Mouse (Mus musculus): ENCODE results near the gene Cdh18.
"Not testable (repeated sequence)": the region's sequence is repeated elsewhere in the genome, so short reads cannot be mapped to it uniquely, and the experiment has no call there.

The Cdh18 gene

DNA sequence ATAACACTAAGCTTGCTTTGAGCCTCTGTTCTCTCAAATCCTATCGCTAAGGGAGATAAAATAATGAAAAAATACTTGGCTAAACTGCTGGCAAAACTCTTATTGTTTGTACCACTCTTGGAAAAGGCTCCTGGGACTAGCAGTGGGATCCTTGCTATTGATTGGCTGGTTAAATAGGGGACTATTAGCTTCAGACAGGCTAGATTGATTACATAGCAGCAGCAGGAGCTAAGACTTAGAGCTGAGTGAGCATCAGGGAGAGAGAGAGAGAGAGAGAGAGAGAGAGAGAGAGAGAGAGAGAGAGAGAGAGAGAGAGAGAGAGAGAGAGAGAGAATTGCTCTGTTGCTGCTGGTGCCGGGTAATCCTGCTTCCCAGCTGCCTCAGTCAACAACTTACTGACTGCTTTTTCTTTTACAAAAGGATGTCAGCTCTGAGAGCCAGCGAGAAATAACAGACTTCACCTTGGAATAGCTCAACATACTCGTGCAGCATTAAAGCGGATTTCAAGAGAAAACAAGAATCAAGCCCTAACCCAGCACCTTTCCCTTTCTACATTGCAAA is at the start of gene Cdh18:
Gene Cdh18, plus strand, starts transcription at position 312 of the 561 bp plus-strand sequence.
- in situ Hi-C loops (cut with MboI, MseI) = no loop called here

DNA sequence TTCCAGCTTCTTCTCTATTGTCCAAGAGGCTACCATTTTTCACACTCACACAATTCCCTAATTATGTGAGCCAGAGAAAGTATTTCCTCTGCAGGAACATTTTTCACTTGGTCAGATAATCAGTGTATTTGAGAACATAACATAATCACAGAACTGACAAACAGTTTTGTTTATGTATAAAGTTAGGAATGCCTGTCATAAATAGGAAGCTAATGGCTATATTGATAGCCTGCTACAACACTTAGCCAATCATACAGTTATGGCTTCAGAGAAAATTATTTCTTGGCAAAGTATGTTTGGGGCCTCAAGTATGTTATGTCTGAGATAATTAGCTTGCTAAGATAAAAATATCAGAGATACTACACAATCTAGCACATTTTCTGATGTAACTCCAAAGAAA is 37.6 kb upstream of the Cdh18 start:
- in situ Hi-C loops (cut with MboI, MseI) = no loop called here

DNA sequence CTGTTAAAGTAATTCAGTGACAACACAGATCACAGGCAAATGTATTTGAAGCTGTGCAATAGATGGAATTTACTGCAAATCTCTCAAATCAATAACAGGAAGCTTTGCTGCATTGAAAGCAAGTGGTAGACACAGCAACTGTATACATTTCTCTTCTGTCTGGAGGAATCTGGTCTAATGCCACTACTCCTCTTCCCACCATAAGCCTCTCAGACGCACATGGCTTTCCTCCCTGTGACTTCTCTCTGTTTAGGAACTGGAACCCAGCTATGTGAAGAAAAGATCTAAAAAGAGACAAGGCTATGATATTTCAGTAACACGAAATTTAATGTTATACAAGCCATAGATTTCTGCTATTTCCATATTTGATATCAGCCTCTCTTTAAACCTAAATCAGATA is 13.0 kb upstream of the Cdh18 start:
- in situ Hi-C loops (cut with MboI, MseI) = no loop called here

DNA sequence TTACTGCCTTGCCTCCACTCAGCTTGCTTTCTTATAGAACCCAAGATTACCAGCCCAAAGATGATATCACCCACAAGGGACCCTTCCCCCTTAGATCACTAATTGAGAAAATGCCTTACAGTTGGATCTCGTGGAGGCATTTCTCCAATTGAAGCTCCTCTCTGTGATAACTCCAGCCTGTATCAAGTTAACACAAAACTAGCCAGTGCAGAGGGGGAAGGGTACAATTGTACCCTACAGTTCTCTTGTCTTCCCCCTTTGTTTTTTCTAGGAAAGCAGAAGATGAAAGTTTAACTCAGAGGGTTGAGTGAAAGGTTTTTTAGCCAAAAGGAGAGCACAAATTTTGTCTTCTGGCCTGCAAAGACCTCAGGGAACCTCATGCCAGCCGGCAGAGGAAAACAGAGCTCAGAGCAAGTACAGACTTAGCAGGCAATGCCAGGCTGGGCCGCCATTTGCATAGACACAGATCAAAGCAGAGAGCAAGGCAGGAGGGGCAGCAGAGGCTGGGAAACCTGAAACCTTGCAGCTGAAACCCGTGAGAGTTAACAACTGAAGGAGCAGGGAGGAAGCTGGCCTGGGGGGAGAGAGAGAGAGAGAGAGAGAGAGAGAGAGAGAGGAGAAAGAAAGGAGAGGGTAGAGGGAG is 29.3 kb downstream of the Cdh18 start:
- in situ Hi-C loops (cut with MboI, MseI) = no loop called here

DNA sequence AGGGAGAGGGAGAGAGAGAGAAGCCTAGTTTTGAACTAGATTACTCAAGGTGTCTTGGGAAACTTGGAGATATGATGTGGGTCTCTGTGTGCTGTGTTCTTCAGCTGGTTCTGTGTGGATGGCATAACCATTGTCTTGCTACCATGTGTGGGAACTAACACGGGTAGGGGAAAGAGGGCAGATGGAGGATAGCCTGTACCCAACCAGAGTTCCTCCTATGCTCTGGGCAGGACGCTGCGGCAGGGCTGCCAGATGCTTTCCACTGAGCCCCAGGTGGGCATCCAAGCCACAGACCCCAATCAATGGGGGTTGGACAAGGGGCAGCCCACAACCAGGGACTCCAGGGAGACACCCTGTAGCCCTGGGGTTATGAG is 29.8 kb downstream of the Cdh18 start:
- in situ Hi-C loops (cut with MboI, MseI) = no loop called here

DNA sequence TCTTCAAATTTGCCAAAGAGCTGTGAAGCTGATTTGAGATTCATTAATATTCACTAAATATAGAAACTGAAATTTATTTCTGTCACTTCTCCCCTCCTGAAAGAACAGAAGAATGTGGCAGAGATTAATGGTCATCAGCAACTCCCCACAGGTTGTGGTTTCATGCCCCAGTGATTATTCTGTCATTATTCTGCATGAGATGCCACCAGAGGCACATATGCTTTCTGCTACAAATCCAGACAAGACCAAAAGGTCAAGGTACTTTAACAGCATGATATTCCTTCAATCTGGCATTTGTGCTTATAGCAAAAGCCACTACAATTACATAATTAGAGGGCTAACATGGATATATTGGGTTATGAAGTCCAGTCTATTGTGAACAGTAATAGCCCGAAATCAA is 35.8 kb downstream of the Cdh18 start:
- in situ Hi-C loops (cut with MboI, MseI) = no loop called here

DNA sequence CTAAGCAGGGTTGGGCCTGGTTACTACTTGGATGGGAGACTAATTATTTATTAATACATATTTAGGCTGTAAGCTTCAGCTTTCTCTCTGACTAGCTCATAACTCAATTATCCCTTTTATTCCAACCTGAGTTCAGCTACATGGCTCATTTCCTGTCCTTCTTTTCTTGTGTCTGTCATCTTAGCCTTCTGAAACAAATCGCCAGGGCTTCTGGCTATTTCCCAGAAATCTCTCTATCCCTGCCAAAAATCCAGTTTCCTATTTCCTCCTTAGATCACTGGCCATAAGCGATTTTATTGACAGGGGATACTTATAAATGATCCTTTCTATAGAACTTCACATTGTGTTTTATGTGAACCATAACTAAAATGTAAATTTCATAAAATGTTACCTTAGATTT is 167.6 kb downstream of the Cdh18 start:
- in situ Hi-C loops (cut with MboI, MseI) = no loop called here

DNA sequence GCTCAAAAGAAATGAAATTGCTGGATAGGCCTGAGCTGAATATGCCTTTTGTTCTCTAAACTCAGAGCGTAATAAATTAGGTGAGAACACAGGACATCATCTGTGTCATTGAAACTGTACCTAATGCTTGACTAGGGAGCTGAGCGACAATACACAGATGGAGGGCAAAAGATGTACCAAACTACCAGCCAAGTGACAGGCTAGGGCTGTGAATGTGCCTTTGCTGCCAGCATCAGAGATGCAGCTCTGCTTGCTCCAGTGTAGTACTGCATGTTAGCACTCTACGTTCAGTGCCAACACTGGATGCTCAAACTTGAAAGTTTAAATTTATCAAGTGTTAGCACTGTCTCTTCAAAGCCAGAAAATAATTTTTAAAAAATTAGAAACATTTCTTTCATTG is 168.9 kb downstream of the Cdh18 start:
- in situ Hi-C loops (cut with MboI, MseI) = no loop called here

DNA sequence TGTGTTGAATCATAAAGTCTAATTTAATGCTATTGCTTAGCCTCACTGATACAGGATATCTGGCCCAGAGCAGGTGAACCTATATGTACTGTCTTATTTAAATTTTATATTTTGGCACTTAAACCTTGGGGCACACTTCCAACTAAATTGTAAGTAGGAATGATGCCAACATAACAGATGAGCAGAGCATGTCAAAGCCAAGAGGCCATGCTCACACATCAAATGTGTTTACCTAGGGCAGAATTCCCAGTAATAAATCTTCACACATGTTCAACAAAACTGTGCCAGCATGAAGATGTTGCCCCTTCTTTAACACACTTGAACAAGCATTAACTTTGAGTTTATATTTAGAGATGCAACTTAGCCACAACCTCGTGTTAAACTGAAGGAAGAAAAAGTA is 177.8 kb downstream of the Cdh18 start:
- in situ Hi-C loops (cut with MboI, MseI) = no loop called here

DNA sequence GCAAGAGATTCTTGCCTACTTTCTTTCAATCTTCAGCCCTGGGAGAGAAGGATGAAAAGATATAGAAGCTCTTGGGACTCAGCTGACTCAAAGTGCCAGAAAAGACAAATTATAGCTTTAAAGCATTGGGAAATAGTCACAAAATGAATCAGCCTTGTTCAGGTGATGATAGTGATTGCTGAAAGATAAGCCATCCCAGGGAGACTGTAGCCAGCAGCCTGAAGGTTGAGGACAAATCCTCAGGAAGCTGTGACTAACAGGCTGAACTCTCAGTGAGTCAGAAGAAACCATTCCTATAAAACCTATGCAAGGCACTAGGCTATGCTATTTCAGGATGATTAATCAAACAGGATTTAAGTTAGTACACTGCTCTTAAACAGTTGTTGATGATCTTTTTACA is 184.2 kb downstream of the Cdh18 start:
- in situ Hi-C loops (cut with MboI, MseI) = no loop called here

DNA sequence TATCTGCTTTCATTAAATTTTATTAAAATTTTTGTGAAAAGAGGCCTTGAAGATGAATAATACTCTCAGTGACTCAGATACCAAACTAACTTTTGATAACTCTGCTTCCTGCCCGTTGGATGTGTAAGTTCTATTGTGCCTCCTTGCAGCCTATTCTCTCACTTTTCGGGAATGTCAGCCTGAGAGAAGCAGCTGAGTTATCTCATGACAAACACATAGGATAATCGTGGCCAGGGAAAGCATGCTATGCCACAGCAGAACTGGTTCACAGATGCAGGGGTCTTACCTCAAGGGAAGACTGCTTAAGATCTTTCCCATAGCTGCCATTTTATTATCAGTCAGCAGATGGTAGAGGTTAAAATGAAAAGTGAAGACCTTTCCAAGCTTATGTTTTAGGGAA is 187.3 kb downstream of the Cdh18 start:
- in situ Hi-C loops (cut with MboI, MseI) = no loop called here

DNA sequence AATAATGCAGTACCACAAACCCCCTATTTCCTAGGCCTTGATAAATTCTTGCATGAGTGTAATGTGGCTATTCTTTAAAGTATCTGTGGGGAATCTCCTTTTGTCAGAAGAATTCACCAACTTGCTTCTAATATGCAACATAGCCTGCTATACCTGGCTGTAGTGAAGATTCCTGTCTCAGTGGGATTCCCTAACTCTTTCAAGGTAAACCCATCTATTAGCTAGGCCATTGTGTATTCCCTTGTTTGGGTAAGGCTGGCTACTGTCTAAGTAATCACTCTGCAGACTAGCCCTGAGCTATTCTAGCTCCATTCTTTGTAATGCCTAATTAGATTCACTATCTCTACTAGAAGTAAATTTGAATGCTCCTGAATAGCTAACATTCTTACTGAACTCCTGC is 212.4 kb downstream of the Cdh18 start:
- in situ Hi-C loops (cut with MboI, MseI) = not testable (repeated sequence)

DNA sequence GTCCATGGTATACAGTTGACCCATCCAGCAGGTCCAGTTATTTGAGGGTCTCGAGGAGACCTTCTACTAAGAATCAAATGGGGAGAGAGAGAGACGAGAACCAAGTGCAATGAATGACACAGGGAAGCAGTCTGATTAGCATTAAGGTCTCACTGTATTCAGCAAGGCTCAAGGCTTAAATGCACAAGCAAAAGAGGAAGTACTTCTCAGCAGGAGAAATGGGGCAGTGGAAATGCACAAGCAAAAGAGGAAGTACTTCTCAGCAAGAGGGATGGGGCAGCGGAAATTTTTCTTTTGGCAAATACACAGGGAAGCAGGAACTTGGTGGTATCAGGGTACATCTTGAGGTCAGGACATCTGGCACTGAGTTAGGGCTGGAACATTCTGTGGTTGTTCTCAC is 217.8 kb downstream of the Cdh18 start:
- in situ Hi-C loops (cut with MboI, MseI) = not testable (repeated sequence)

DNA sequence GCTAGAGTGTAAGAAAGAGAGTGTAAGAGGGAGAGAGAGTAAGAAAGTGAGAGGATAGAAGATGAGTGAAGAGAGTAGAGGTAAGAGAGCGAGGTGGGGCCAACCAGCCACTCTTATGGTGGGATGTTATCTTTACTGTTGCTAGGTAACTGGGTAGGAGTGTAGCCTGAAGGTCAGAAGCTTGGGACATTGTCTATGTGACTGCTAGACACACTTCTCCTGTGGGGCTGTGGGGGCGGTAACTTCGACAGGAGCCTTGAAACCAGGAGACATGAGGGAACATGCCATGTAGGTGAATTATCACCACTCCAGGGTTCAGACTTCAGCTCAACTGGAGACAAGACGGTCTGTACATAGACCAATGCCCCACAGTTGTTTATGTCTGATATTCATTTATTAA is 227.5 kb downstream of the Cdh18 start:
- in situ Hi-C loops (cut with MboI, MseI) = no loop called here

DNA sequence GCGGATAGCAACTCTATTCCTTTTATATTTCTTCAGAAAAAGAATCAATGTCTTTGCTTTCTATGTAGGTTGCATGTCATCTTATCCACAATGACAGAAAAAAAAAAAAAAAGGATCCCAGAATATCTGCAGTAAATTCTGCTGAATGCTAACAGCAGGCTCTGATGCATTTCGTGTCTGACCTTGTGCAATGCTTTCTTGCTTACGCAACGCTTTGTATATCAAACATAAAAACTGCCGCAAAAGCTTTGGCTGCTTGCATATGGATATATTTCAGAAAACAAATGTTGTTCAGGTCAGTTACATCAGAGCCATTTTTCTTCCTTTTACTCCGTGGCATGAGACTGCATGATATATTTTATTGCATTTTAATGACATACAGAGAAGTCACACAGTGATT is 240.9 kb downstream of the Cdh18 start:
- in situ Hi-C loops (cut with MboI, MseI) = no loop called here

DNA sequence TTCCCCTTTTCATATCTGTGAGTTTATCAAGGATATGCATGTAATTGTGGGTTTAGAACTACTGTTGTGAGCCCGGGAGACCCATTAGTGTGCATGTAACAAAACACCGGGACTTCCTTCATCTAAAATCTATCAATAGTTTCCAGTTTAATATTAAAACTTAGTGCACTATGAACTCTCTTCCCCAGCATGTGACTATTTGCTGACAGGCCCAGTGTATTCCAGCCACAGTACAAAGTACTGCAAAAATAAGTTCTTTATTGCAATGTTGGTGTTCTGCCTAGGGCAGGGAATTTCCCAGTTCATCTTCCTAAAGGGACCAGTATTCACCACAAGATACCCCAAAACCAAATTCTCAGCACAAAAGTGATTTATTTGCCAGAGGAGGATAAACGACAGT is 243.0 kb downstream of the Cdh18 start:
- in situ Hi-C loops (cut with MboI, MseI) = no loop called here

DNA sequence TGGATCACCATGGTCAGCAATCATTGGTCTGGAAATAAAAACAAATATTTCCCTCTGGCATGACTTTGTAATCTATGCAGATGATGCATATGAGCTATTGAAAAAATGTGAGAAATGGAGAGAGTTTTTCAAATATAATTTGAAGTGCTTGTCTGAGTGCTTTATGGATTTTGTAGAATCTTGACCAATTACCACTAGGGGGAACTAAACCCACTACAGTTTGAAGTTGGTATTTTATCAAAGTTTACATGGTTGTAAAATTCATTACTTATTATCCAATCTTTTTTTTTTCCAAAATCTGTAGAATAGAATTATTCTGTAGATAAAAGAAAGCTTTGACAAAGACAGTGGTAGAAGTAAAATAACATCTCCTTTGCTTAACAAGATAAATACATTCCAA is 284.3 kb downstream of the Cdh18 start:
- in situ Hi-C loops (cut with MboI, MseI) = no loop called here

DNA sequence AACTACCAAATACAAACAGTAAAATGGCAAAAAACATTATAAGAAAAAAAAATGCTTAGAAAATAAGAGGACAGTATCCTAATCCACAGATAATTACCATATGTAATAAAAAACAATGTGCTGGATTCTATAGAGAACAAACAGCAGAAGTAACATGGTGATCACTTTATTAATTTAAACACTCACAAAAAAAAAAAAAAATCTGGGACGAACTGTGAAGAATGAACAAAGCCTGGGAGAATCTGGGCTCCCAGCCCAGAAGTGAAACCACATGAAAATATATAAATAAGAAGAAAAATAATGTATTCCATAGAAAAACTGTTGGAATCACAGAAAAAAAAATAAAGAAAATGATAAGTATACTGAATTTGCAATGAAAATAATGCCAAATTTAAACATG is 288.4 kb downstream of the Cdh18 start:
- in situ Hi-C loops (cut with MboI, MseI) = no loop called here

DNA sequence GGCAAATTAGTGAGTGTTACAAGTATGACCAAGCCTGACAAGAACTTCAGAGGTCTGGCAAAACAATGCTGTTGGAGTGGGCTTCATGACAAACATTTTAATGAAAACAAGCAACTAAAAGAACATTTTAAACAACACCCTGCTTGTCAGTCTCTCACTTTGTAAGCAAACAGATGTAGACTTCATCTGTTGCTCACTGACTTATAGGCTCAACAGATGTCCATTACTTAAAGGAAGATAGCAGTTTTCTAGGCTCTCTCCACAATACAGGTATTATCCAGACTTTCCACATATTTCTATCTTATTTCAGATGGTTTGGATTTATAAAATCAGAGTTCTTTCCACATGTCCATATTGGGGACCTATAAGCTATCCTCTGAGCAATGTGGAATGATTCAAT is 308.9 kb downstream of the Cdh18 start:
- in situ Hi-C loops (cut with MboI, MseI) = no loop called here

DNA sequence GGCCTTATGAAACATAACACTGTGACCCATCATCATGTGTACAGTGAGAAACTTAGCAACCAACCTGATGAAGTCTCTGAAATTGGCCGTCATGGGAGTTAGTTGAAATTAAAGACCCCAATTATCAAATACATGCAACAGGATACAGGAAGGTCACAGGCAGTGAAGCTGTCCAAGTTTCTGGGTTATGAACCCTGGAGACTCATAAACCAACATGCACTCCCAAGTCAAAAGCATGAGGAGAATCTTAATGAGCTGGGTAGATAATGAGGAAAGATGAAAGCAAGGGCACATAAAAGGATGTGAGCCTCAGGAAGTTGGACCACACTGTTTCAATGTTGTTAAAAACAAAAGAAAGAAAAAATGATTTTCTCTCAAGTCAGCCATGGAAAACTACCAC is 321.9 kb downstream of the Cdh18 start:
- in situ Hi-C loops (cut with MboI, MseI) = no loop called here

DNA sequence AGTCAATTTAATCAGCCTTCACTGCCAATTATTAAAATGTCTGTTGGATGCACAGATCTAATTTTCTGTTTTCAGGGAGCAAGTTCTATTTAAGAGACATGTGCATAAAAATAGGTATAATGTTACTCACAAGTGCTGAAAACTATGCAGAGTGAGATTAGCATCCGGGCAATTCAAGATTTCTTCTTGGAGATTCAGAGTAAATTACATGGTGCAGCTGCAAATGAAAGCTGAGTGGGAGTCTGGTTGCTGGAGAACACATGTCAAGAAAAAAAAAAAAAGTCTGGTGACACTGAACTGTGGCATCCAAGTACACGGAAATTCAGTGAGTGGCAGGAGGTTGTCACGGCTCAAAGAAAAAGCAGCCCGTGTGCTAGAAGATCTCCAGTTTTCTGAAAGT is 348.9 kb downstream of the Cdh18 start:
- in situ Hi-C loops (cut with MboI, MseI) = no loop called here

DNA sequence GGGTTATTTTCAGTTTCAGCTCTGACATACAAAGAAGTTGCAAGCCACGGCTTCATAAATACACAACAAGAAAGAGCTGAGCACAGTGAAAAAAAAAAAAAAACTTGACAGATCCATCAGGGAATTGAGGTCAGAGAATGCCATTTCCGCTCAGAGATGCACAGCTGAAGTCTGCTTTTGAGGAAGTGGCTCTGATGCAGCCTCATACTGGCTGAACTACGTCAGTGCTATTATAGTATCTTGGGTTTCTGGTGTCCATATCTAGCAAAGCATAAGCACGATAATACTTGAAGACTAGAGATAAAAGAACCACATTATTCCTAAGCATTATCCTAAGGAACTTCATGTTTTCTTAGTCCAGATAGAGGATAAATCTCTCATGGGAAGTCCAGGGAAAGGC is 349.4 kb downstream of the Cdh18 start:
- in situ Hi-C loops (cut with MboI, MseI) = no loop called here

DNA sequence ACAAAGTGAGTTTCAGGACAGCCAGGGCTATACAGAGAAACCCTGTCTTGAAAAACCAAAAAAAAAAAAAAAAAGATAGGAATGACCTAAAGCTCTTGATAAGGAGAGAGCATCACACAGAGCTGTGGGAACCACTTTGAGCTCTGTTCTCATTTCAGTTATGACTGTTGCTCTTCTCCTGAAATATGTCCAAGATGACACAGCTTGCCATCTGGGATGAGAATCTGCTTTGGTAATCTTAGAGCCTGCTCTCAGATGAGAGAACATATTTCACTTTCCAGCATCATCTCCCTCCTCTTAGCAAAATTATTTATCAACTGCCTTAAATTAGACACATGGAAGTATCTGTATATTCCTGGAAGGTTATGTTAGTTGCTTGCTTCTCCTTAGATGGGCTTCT is 365.6 kb downstream of the Cdh18 start:
- in situ Hi-C loops (cut with MboI, MseI) = no loop called here

DNA sequence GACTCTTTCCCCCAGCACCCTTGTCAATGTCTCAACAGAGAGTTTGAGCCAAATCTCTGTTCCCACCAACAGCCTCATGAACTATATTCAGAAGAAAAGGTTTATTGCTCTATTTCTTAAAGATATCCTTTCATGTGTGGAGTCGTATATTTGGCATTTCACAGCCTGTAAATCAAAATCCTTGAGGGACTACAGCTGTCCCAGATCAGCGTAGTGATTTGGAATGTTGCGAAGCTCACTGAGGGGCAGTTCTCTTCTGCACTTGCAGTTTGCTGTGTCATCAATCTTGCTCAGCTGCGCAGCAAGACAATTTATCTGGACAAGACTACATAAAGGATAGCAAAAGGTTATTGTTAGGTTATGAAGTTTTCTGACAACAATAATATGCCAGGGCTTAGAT is 385.5 kb downstream of the Cdh18 start:
- in situ Hi-C loops (cut with MboI, MseI) = no loop called here

Data from regulatory T cell (primary cell).